Mouse (Mus musculus) embryonic fibroblast, embryonic 13.5 days (primary cell): ENCODE data around the gene Kcnab1. TPM values are rescaled to one million over a fixed set of nuclear protein-coding genes. Genes with fewer than 3 reads are reported as not detected.

Source experiments
- H3K27ac ChIP-seq: 2 replicates; pipeline ENCODE4 v1.5.1; 2012; ENCODE audit warnings: low read length, control low read depth, inconsistent platforms; ENCODE audit not compliant: insufficient read depth
- H3K4me1 ChIP-seq: 2 replicates; pipeline ENCODE4 v1.6.1; 2011; ENCODE audit warnings: low read length; ENCODE audit not compliant: control insufficient read depth, insufficient read depth
- H3K4me3 ChIP-seq: 2 replicates; pipeline ENCODE4 v1.5.1; 2011; ENCODE audit warnings: mild to moderate bottlenecking, control low read depth, low read length; ENCODE audit not compliant: insufficient read depth
- CTCF ChIP-seq: IDR thresholded peaks from 2 replicates; pipeline ENCODE4 v1.5.1; 2011; ENCODE audit warnings: mild to moderate bottlenecking, control low read depth, low read length, moderate library complexity, borderline replicate concordance; ENCODE audit not compliant: insufficient read depth
- POLR2A ChIP-seq: IDR thresholded peaks from 2 replicates; pipeline ENCODE4 v1.6.1; 2011; ENCODE audit warnings: low read depth, mild to moderate bottlenecking, control low read depth, low read length, moderate library complexity
- polyA plus RNA-seq: library from polyadenylated mRNA; stranded (reverse); fragments of >200 nt; gene quantifications from 2 replicates; pipeline ENCODE4 v1.2.4, GENCODE M21; 2011; ENCODE audit warnings: low read depth; ENCODE audit not compliant: missing spikeins, insufficient read length

Gene Kcnab1
- polyA plus RNA-seq, 1 experiment: 10.8 TPM

DNA sequence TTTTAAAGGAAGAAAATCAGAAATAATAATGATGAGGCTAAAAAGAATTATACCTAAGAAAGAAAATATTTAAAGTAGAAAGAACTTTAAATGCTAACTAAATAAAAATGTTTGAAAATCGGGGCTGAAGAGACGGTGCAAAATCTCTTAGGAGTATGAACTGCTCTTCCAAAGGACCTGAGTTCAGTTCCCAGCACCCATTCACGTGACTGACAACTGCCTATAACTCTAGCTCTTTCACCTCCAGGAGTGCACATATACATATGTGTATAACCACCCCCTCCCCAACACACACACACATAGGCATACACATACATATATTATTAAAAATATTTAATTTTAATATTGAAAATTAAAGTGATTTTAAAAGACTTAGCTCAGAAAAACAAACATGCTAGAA is 288.4 kb downstream of the Kcnab1 start:
- Histone ChIP-seq H3K27ac (no peak overlapping the region), H3K4me3 (no peak overlapping the region), H3K4me1 (no peaks in the 10 kb centered on the region)
- TF ChIP-seq POLR2A: no peak
- no peak for TF ChIP-seq CTCF

DNA sequence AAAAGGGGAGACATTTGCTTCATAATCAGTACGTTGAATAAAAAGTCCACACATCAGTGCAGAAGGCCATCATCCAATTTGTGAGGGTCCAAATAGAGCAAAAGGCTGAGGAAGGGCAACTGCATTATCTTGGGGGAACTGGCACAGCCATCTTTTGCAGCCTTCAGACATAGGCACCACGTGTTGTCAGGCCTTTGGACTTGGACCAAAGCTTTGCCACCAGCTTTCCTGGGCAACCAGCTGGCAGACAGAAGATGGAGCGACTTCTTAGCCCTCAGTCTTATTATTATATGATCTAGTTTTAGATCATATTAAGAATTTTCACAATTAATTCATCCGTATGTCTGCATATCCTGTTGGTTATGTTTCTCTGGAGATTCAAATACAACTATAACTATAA is 296.6 kb downstream of the Kcnab1 start:
- no peak overlapping the region for H3K27ac ChIP-seq
- H3K4me1 ChIP-seq: no peaks in the 10 kb centered on the region
- no peak for TF ChIP-seq CTCF
- no peak for TF ChIP-seq POLR2A
- H3K4me3 ChIP-seq: no peak overlapping the region

DNA sequence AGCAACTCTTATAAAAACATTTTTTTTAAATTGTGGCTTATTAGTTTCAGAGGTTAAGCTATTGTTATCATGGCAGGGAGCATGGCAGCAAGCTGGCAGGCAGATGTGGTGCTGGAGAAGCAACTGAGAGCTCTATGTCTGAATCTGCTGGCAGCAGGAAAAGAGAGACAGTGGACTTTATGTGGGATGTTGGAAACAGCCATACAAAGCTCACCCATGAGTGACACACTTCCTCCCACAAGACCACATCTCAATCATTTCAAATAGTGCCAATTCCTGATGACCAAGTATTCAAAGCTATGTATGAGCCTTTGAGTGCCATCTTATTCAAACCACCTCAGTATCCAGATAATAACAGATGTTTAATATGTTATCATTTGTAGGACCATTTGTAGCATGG is 298.7 kb downstream of the Kcnab1 start:
- TF ChIP-seq CTCF (no peak), POLR2A (no peak)
- Histone ChIP-seq H3K4me1 (no peaks in the 10 kb centered on the region), H3K4me3 (no peak overlapping the region), H3K27ac (no peak overlapping the region)

- Histone ChIP-seq H3K27ac (no peak overlapping the region), H3K4me1 (no peaks in the 10 kb centered on the region), H3K4me3 (no peak overlapping the region)
- no peak for TF ChIP-seq POLR2A
- TF ChIP-seq CTCF: no peak
These were observed 307.4 kb downstream of the Kcnab1 start for GRCm38 (mm10) chr3:65416571-65416970.

DNA sequence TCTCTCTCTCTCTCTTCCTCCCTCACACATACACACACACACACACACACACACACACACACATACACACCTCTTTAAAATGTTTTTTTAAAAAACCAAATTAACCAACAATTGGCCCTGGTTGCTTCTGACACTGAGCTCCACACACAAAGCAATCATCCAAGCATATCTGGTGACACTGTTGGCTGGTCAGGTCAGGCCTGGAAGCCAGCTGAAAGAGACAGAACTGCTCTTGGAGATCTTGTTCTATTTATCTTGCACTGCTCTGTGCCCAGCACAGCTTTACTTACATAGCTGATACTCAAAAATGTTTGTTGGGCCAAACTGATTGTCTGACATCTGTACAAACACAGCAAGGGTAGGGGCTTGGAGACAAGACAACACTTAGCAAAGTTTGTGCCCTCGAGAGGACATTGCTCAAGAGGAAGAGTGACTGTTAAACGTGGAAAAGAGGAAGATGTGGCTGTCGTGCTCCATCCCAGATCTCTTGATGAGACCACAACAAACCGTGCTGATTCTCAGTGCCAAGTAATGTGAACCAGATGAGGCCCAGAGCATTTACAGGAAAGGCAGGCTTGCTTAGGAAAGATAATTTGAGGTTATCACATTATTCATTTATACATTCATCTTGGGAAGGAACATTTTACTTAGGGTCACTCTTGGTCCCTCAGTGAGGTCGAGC is 308.9 kb downstream of the Kcnab1 start:
- TF ChIP-seq CTCF: no peak
- no peaks in the 10 kb centered on the region for H3K4me1 ChIP-seq

DNA sequence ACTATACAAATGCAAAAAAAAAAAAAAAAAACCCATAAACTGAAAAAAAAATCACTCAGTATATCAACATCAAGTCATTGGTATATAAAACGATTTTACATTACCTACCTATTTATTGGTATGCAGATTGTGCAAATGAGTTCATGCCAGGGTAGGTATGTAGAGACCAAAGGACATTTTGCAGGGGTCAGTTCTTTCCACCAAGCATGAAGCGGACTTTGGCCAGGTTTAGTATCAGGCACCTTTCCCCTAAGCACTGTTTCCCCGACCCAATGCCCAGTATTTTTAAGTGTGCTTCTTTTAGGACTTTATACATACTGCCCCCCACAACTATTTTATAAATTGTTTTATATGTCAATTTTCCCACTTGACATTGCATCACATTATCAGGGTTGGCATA is 310.5 kb downstream of the Kcnab1 start:
- Histone ChIP-seq H3K27ac (no peak overlapping the region), H3K4me3 (no peak overlapping the region), H3K4me1 (no peaks in the 10 kb centered on the region)
- TF ChIP-seq POLR2A (no peak), CTCF (no peak)

More for the DNA sequence above, 308.9 kb downstream of the Kcnab1 start:
- H3K4me3 ChIP-seq: no peak overlapping the region
- no peak overlapping the region for H3K27ac ChIP-seq
